Mouse (Mus musculus): ENCODE data around the gene Diras1.

DNA sequence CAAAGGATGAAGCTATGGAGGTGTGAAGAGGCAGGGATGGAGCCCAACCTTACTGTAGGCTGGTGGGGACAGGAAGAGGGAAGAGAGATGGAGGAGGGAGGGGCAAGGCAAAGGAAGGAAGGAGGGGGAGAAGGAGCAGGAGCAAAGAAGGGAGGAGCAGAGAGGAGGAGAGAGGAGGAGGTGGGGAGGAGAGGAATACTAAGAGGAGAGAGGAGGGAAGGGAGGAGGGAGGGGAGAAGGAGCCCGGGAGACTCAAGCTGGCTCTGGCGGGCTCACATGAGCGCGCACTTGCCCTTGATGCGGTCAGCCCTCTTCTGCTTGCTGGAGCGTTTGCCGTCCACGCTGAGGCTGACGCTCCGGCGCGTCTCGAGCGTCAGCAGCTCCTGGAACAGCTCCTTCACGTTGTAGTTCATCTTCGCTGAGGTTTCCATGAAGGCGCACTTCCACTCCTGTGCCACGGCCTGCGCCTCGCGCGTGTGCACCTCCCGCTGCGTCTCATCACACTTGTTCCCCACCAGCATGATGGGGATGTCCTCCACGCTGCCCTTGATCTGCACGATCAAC is 3.8 kb downstream of the Diras1 start:
- no peak for TF ChIP-seq CTCF (conservative IDR thresholded peaks at IDR 0.05 in 1 of 2, IDR thresholded peaks at IDR 0.05 in 1 of 2; ENCODE audit: low read depth in 2 of 2, low read length in 2 of 2)
- no peak for TF ChIP-seq NRF1 (IDR thresholded peaks at IDR 0.05; ENCODE audit: low read depth, low read length)
- TF ChIP-seq POLR2A (IDR thresholded peaks at IDR 0.05; ENCODE audit: low read depth, low read length): no peak
- no peak for TF ChIP-seq POLR2AphosphoS2 (IDR thresholded peaks at IDR 0.05; ENCODE audit: low read depth, low read length)
- TF ChIP-seq E2F4 (IDR thresholded peaks at IDR 0.05; ENCODE audit: insufficient replicate concordance, low read depth, low read length): no peak
- no peak for TF ChIP-seq ZMIZ1 (IDR thresholded peaks at IDR 0.05; ENCODE audit: low read depth, low read length)
- TF ChIP-seq HCFC1 (IDR thresholded peaks at IDR 0.05; ENCODE audit: low read depth, low read length): no peak
- no peak for TF ChIP-seq MAX (IDR thresholded peaks at IDR 0.05; ENCODE audit: low read length)
- no peak for TF ChIP-seq JUN (IDR thresholded peaks at IDR 0.05; ENCODE audit: insufficient read depth, low read depth, low read length)
- no peak for TF ChIP-seq ZNF384 (IDR thresholded peaks at IDR 0.05; ENCODE audit: low read depth, low read length)
- TF ChIP-seq ELF1 (IDR thresholded peaks at IDR 0.05; ENCODE audit: low read depth, low read length): no peak
